Mouse (Mus musculus) G1E (cell line): Measurements from ENCODE around the gene Abca1.

Experiments used
- CTCF ChIP-seq: IDR thresholded peaks from 2 replicates; pipeline ENCODE4 v1.5.1; 2012; ENCODE audit warnings: low read depth, low read length, inconsistent platforms, mixed read lengths
- TAL1 ChIP-seq: conservative IDR thresholded peaks from 2 replicates; pipeline ENCODE4 v1.6.1; 2012; ENCODE audit warnings: low read depth, low read length, inconsistent platforms, mixed read lengths

- no peak for TF ChIP-seq TAL1
- no peak for TF ChIP-seq CTCF
Measured at GRCm38 (mm10) chr4:52985216-52985615, 174.5 kb downstream of the Abca1 start.
